Mouse (Mus musculus): Measurements from ENCODE around the gene Gpm6a. TPM values are rescaled to one million over a fixed set of nuclear protein-coding genes. Genes with fewer than 3 reads are reported as not detected.
A peak's percentile ranks its signal among the peaks of the same experiment; 100 is the strongest.
"Not testable (repeated sequence)": the region's sequence is repeated elsewhere in the genome, so short reads cannot be mapped to it uniquely, and the experiment has no call there.

Gene Gpm6a
- polyA plus RNA-seq, 1 experiment from 2014 or later: 610 TPM

DNA sequence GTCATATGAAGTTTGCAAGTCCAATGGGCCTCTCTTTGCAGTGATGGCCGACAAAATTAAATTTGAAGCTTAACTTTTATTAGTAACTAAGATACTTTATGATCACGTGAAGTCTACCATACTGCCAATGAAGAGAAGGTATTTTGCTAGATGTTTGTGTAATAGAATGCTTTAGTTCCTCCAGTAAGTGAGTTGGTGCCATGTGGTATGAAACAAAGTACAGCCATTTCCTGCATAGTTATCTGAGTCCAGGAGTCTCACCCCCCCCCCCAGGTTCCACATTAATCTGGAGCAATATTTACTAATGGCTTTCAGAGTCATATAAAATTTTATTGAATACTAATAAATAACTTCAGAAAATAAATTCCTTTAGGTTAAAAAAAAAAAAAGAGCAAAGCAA, 73.7 kb downstream of the Gpm6a start:
- Histone ChIP-seq H3K9ac (replicated peaks; ENCODE audit: low read depth, low read length) (no peak overlapping the region), H3K4me3 (ENCODE audit: low read depth, low read length) (no peak overlapping the region), H3K4me1 (ENCODE audit: control insufficient read depth, insufficient read depth, low read length) (peaks cover 8% of the 10 kb centered on the region; the same call in 1 of the 2 replicates), H3K27me3 (ENCODE audit: control insufficient read depth, insufficient read depth, low read length) (no peaks in the 10 kb centered on the region), H3K4me2 (ENCODE audit: low read depth, low read length) (no peak overlapping the region), H3K27ac (ENCODE audit: low read depth, low read length) (no peak overlapping the region), H3K36me3 (ENCODE audit: control insufficient read depth, insufficient read depth, low read length) (no peaks in the 10 kb centered on the region), H3K9me3 (ENCODE audit: control insufficient read depth, low read length) (no peaks in the 10 kb centered on the region)
- WGBS: 96% methylated on average over 2 of the region's 2 CpGs
- no peak for ATAC-seq (ENCODE audit: low read depth)

DNA sequence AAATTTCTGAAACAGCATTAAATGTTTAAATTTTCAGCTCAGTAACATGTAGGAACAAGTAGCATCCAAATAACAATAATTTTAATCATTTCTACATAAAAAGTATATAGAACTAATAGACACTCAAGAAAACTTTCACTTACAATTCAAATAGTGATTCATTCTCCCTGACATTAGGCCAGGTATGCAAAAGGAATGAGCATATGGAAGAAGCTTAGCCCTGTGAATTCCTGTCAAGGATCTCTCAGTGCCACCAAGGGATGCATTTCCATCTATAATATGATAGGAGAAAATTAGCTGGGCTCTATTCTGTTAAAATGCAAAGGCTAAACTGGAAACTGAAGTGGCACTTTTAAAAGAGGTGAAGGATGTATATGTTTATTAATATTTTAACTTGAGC, 76.5 kb downstream of the Gpm6a start:
- Histone ChIP-seq H3K4me1 (ENCODE audit: control insufficient read depth, insufficient read depth, low read length) (peaks cover 16% of the 10 kb centered on the region; the same call in 1 of the 2 replicates), H3K9me3 (ENCODE audit: control insufficient read depth, low read length) (no peaks in the 10 kb centered on the region), H3K36me3 (ENCODE audit: control insufficient read depth, insufficient read depth, low read length) (no peaks in the 10 kb centered on the region), H3K9ac (replicated peaks; ENCODE audit: low read depth, low read length) (no peak overlapping the region), H3K4me2 (ENCODE audit: low read depth, low read length) (no peak overlapping the region), H3K27me3 (ENCODE audit: control insufficient read depth, insufficient read depth, low read length) (no peaks in the 10 kb centered on the region), H3K27ac (ENCODE audit: low read depth, low read length) (no peak overlapping the region), H3K4me3 (ENCODE audit: low read depth, low read length) (no peak overlapping the region)
- no peak for ATAC-seq (ENCODE audit: low read depth)

- Histone ChIP-seq H3K9me3 (ENCODE audit: control insufficient read depth, low read length) (no peaks in the 10 kb centered on the region), H3K9ac (replicated peaks; ENCODE audit: low read depth, low read length) (no peak overlapping the region), H3K4me3 (ENCODE audit: low read depth, low read length) (no peak overlapping the region), H3K36me3 (ENCODE audit: control insufficient read depth, insufficient read depth, low read length) (no peaks in the 10 kb centered on the region), H3K4me2 (ENCODE audit: low read depth, low read length) (no peak overlapping the region), H3K27me3 (ENCODE audit: control insufficient read depth, insufficient read depth, low read length) (no peaks in the 10 kb centered on the region), H3K4me1 (ENCODE audit: control insufficient read depth, insufficient read depth, low read length) (peaks cover 12% of the 10 kb centered on the region; the same call in 1 of the 2 replicates), H3K27ac (ENCODE audit: low read depth, low read length) (peak overlapping the region; percentile 72)
- peak; percentile 98 for ATAC-seq (ENCODE audit: low read depth)
- 3% methylated on average over 1 of the region's 1 CpGs for WGBS
Observed at GRCm38 (mm10) chr8:55034309-55034708, 79.7 kb downstream of the Gpm6a start.

DNA sequence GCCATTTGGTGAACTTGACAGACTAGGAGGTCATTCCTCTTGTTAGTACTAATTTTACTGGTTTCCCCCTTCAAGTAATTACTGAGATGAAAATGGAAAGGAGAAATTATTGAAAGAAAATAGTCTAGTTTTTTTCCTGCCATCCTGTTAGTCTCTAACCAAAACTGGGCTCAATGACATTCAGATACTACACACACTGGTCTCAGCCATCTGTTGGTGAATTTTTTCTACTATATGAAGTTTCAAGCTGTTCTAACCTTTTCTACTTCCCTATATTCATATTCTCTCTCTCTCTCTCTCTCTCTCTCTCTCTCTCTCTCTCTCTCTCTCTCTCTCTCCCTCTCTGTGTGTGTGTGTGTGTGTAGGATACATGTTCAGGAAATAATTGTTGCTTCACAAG, 80.8 kb downstream of the Gpm6a start:
- no peak overlapping the region for H3K4me2 ChIP-seq (ENCODE audit: low read depth, low read length)
- peaks cover 12% of the 10 kb centered on the region; the same call in 1 of the 2 replicates for H3K4me1 ChIP-seq (ENCODE audit: control insufficient read depth, insufficient read depth, low read length)
- no peak for ATAC-seq (ENCODE audit: low read depth)
- no peak overlapping the region for H3K4me3 ChIP-seq (ENCODE audit: low read depth, low read length)
- H3K9me3 ChIP-seq (ENCODE audit: control insufficient read depth, low read length): no peaks in the 10 kb centered on the region
- H3K9ac ChIP-seq (replicated peaks; ENCODE audit: low read depth, low read length): no peak overlapping the region
- no peaks in the 10 kb centered on the region for H3K27me3 ChIP-seq (ENCODE audit: control insufficient read depth, insufficient read depth, low read length)
- peak overlapping the region; percentile 72; the same call in 1 of the 2 replicates for H3K27ac ChIP-seq (ENCODE audit: low read depth, low read length)
- no peaks in the 10 kb centered on the region for H3K36me3 ChIP-seq (ENCODE audit: control insufficient read depth, insufficient read depth, low read length)

DNA sequence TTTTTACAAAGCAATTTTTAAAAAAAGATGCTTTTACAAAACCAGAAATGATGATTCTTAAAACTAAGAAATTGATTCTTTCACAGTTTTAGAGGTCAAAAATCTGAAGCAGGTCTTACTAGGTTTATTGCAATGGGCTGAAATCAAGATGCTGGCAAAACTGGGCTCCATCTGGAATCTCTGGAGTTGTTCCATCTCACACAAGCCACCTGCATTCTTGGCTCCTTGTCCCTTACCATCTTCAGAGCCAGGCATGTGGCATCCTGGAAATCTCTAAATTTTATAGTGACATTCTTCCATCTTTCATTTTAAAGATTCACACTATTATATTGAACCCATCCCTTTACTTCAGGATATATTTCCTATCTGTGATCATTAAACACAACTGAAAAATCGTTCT, 88.3 kb downstream of the Gpm6a start:
- Histone ChIP-seq H3K27me3 (ENCODE audit: control insufficient read depth, insufficient read depth, low read length) (no peaks in the 10 kb centered on the region), H3K4me3 (ENCODE audit: low read depth, low read length) (no peak overlapping the region), H3K9ac (replicated peaks; ENCODE audit: low read depth, low read length) (no peak overlapping the region), H3K27ac (ENCODE audit: low read depth, low read length) (no peak overlapping the region), H3K9me3 (ENCODE audit: control insufficient read depth, low read length) (no peaks in the 10 kb centered on the region), H3K4me1 (ENCODE audit: control insufficient read depth, insufficient read depth, low read length) (no peaks in the 10 kb centered on the region), H3K4me2 (ENCODE audit: low read depth, low read length) (no peak overlapping the region), H3K36me3 (ENCODE audit: control insufficient read depth, insufficient read depth, low read length) (no peaks in the 10 kb centered on the region)
- 71% methylated on average over 1 of the region's 1 CpGs for WGBS
- ATAC-seq (ENCODE audit: low read depth): no peak

DNA sequence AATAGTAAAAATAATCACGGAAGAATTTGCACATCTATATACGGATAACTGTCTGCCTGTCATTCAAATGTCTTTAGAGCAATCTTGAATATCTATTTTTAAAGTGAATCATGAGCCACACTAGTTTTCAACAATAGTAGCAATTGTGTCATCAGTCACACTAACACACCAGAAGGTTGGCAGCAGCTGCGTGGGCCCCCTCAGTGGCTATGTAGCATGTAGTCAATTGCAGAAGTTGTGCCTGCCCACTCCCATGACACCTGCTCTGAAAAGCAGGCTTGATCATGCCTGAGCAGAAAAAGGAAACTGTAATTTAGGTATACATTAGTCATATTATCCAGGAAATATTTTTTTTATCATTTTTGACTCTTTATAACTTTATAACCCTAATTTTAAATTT, 93.8 kb downstream of the Gpm6a start:
- WGBS: 66% methylated on average over 3 of the region's 3 CpGs
- Histone ChIP-seq H3K4me3 (ENCODE audit: low read depth, low read length) (no peak overlapping the region), H3K27me3 (ENCODE audit: control insufficient read depth, insufficient read depth, low read length) (no peaks in the 10 kb centered on the region), H3K36me3 (ENCODE audit: control insufficient read depth, insufficient read depth, low read length) (peaks cover 12% of the 10 kb centered on the region; the same call in 1 of the 2 replicates), H3K27ac (ENCODE audit: low read depth, low read length) (no peak overlapping the region), H3K4me1 (ENCODE audit: control insufficient read depth, insufficient read depth, low read length) (no peaks in the 10 kb centered on the region), H3K4me2 (ENCODE audit: low read depth, low read length) (no peak overlapping the region), H3K9ac (replicated peaks; ENCODE audit: low read depth, low read length) (no peak overlapping the region), H3K9me3 (ENCODE audit: control insufficient read depth, low read length) (no peaks in the 10 kb centered on the region)
- ATAC-seq (ENCODE audit: low read depth): no peak

- ATAC-seq (ENCODE audit: low read depth): no peak
- Histone ChIP-seq H3K4me3 (ENCODE audit: low read depth, low read length) (no peak overlapping the region), H3K27me3 (ENCODE audit: control insufficient read depth, insufficient read depth, low read length) (no peaks in the 10 kb centered on the region), H3K27ac (ENCODE audit: low read depth, low read length) (no peak overlapping the region), H3K9me3 (ENCODE audit: control insufficient read depth, low read length) (no peaks in the 10 kb centered on the region), H3K9ac (replicated peaks; ENCODE audit: low read depth, low read length) (no peak overlapping the region), H3K36me3 (ENCODE audit: control insufficient read depth, insufficient read depth, low read length) (peaks cover 12% of the 10 kb centered on the region; the same call in 1 of the 2 replicates), H3K4me1 (ENCODE audit: control insufficient read depth, insufficient read depth, low read length) (no peaks in the 10 kb centered on the region), H3K4me2 (ENCODE audit: low read depth, low read length) (no peak overlapping the region)
- 83% methylated on average over 4 of the region's 4 CpGs for WGBS
Observed at GRCm38 (mm10) chr8:55049979-55050378, 95.3 kb downstream of the Gpm6a start.

GRCm38 (mm10) chr8:55068811-55069210, 114.2 kb downstream of the Gpm6a start:
- WGBS: 92% methylated on average over 2 of the region's 2 CpGs
- not testable (repeated sequence) for H3K36me3 ChIP-seq (ENCODE audit: control insufficient read depth, insufficient read depth, low read length); H3K4me2 ChIP-seq (ENCODE audit: low read depth, low read length); H3K4me3 ChIP-seq (ENCODE audit: low read depth, low read length); H3K27me3 ChIP-seq (ENCODE audit: control insufficient read depth, insufficient read depth, low read length); H3K9me3 ChIP-seq (ENCODE audit: control insufficient read depth, low read length); H3K9ac ChIP-seq (replicated peaks; ENCODE audit: low read depth, low read length); H3K4me1 ChIP-seq (ENCODE audit: control insufficient read depth, insufficient read depth, low read length); ATAC-seq (ENCODE audit: low read depth); H3K27ac ChIP-seq (ENCODE audit: low read depth, low read length)

- WGBS: 94% methylated on average over 10 of the region's 10 CpGs
- Histone ChIP-seq H3K9ac (replicated peaks; ENCODE audit: low read depth, low read length) (no peak overlapping the region), H3K4me1 (ENCODE audit: control insufficient read depth, insufficient read depth, low read length) (no peaks in the 10 kb centered on the region), H3K4me3 (ENCODE audit: low read depth, low read length) (no peak overlapping the region), H3K27ac (ENCODE audit: low read depth, low read length) (no peak overlapping the region), H3K36me3 (ENCODE audit: control insufficient read depth, insufficient read depth, low read length) (no peaks in the 10 kb centered on the region), H3K9me3 (ENCODE audit: control insufficient read depth, low read length) (no peaks in the 10 kb centered on the region), H3K4me2 (ENCODE audit: low read depth, low read length) (no peak overlapping the region), H3K27me3 (ENCODE audit: control insufficient read depth, insufficient read depth, low read length) (no peaks in the 10 kb centered on the region)
- ATAC-seq (ENCODE audit: low read depth): no peak
Observed at GRCm38 (mm10) chr8:55073481-55073880, 118.8 kb downstream of the Gpm6a start.

DNA sequence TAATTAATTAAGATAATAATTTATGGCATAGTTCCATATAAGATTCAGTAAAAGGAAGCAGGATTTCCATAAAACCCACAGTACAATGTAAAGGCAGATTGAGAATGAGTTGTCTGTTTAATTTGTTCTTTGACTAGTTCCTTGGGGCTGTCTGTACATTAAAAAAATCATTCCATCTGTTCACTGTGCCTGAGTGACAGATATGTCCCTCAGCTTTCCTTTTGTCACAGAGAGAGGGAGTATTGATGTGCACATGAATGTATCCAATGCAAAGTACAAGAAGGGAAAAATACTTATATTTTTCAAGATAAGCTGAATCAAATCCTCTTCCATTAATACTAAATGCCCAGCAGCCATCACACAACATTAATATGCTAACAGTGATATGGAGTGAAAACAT, 147.6 kb downstream of the Gpm6a start:
- Histone ChIP-seq H3K27me3 (ENCODE audit: control insufficient read depth, insufficient read depth, low read length) (no peaks in the 10 kb centered on the region), H3K27ac (ENCODE audit: low read depth, low read length) (no peak overlapping the region), H3K4me3 (ENCODE audit: low read depth, low read length) (no peak overlapping the region), H3K9ac (replicated peaks; ENCODE audit: low read depth, low read length) (no peak overlapping the region), H3K36me3 (ENCODE audit: control insufficient read depth, insufficient read depth, low read length) (no peaks in the 10 kb centered on the region), H3K4me1 (ENCODE audit: control insufficient read depth, insufficient read depth, low read length) (no peaks in the 10 kb centered on the region), H3K4me2 (ENCODE audit: low read depth, low read length) (no peak overlapping the region), H3K9me3 (ENCODE audit: control insufficient read depth, low read length) (no peaks in the 10 kb centered on the region)
- ATAC-seq (ENCODE audit: low read depth): peak; percentile 26; the same call in 1 of the 2 replicates
